Mouse (Mus musculus): ENCODE data around the gene Lrrc8d.

DNA sequence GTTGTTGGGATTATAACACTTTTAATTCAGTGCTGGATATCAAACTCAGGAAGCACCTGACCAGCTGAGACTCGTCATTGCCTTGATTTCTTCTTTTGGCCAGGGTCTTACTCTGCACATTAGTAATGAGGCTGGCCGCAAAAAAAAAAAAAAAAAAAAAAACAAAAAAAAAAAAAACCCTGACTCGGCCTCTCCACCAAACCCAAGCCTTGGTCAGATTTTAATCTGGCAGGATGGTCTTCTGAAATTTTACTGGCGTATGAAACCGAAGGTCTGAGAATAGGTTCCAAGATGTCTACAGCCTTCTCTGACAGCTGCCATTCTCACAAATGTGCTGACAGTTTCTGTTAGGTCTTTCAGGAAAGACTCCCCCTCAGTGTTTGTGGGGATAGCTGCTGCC is 8.5 kb downstream of the Lrrc8d start:
- TF ChIP-seq GATA1 (IDR thresholded peaks at IDR 0.05; ENCODE audit: borderline replicate concordance, low read length) (no peak), FLI1 (IDR thresholded peaks at IDR 0.05; ENCODE audit: low read length) (no peak)

Measured in megakaryocyte, embryonic 14.5 days (primary cell).